Mouse (Mus musculus): ENCODE measurements around the gene Prkce.

The Prkce gene

GRCm38 (mm10) chr17:86175516-86175915 lies 7.9 kb downstream of the Prkce start:
- no peak for DNase-seq (ENCODE audit: low read depth, low spot score)

- no peak for DNase-seq (ENCODE audit: low read depth, low spot score)
Measured at GRCm38 (mm10) chr17:86176722-86177121, 9.1 kb downstream of the Prkce start.

- DNase-seq (ENCODE audit: low read depth, low spot score), result no peak
Measured at GRCm38 (mm10) chr17:86183788-86184187, 16.2 kb downstream of the Prkce start.

GRCm38 (mm10) chr17:86184552-86185209 lies 17.1 kb downstream of the Prkce start:
- no peak for DNase-seq (ENCODE audit: low read depth, low spot score)

GRCm38 (mm10) chr17:86185584-86185983 lies 18.0 kb downstream of the Prkce start:
- DNase-seq (ENCODE audit: low read depth, low spot score), result no peak

- DNase-seq (ENCODE audit: low read depth, low spot score), result no peak
Measured at GRCm38 (mm10) chr17:86187777-86188176, 20.2 kb downstream of the Prkce start.

GRCm38 (mm10) chr17:86193979-86194378 lies 26.4 kb downstream of the Prkce start:
- no peak for DNase-seq (ENCODE audit: low read depth, low spot score)

- DNase-seq (ENCODE audit: low read depth, low spot score), result no peak
Measured at GRCm38 (mm10) chr17:86194921-86195320, 27.3 kb downstream of the Prkce start.

GRCm38 (mm10) chr17:86198496-86199465 lies 31.2 kb downstream of the Prkce start:
- no peak for DNase-seq (ENCODE audit: low read depth, low spot score)

- DNase-seq (ENCODE audit: low read depth, low spot score), result no peak
Measured at GRCm38 (mm10) chr17:86201981-86202380, 34.4 kb downstream of the Prkce start.

GRCm38 (mm10) chr17:86202972-86203371 lies 35.4 kb downstream of the Prkce start:
- DNase-seq (ENCODE audit: low read depth, low spot score), result no peak

- DNase-seq (ENCODE audit: low read depth, low spot score), result no peak
Measured at GRCm38 (mm10) chr17:86203531-86204450, 36.2 kb downstream of the Prkce start.

- DNase-seq (ENCODE audit: low read depth, low spot score), result no peak
Measured at GRCm38 (mm10) chr17:86206289-86206688, 38.7 kb downstream of the Prkce start.

- DNase-seq (ENCODE audit: low read depth, low spot score), result no peak
Measured at GRCm38 (mm10) chr17:86208057-86208820, 40.7 kb downstream of the Prkce start.

- DNase-seq (ENCODE audit: low read depth, low spot score), result no peak
Measured at GRCm38 (mm10) chr17:86208821-86209186, 41.2 kb downstream of the Prkce start.

- no peak for DNase-seq (ENCODE audit: low read depth, low spot score)
Measured at GRCm38 (mm10) chr17:86209680-86210251, 42.2 kb downstream of the Prkce start.

- DNase-seq (ENCODE audit: low read depth, low spot score), result no peak
Measured at GRCm38 (mm10) chr17:86212204-86212603, 44.6 kb downstream of the Prkce start.

- DNase-seq (ENCODE audit: low read depth, low spot score), result no peak
Measured at GRCm38 (mm10) chr17:86214285-86214684, 46.7 kb downstream of the Prkce start.

- DNase-seq (ENCODE audit: low read depth, low spot score), result no peak
Measured at GRCm38 (mm10) chr17:86214741-86215140, 47.2 kb downstream of the Prkce start.

GRCm38 (mm10) chr17:86215771-86216170 lies 48.2 kb downstream of the Prkce start:
- DNase-seq (ENCODE audit: low read depth, low spot score), result no peak

GRCm38 (mm10) chr17:86217468-86217867 lies 49.9 kb downstream of the Prkce start:
- no peak for DNase-seq (ENCODE audit: low read depth, low spot score)

Measured in retina, postnatal 7 days (tissue).